Mouse (Mus musculus): Measurements from ENCODE around the gene Pcdh15. TPM values are rescaled to one million over a fixed set of nuclear protein-coding genes. Genes with fewer than 3 reads are reported as not detected.

Pcdh15 gene
- total RNA-seq, 2 experiments from 2014 or later = 12.3 to 12.9 TPM

- DNase-seq (ENCODE audit: low spot score in 2 of 2) = no peak
Measured at GRCm38 (mm10) chr10:73805069-73805468, 705.9 kb downstream of the Pcdh15 start.

- no peak for DNase-seq (ENCODE audit: low spot score in 2 of 2)
Measured at GRCm38 (mm10) chr10:73812311-73812710, 713.2 kb downstream of the Pcdh15 start.

DNA sequence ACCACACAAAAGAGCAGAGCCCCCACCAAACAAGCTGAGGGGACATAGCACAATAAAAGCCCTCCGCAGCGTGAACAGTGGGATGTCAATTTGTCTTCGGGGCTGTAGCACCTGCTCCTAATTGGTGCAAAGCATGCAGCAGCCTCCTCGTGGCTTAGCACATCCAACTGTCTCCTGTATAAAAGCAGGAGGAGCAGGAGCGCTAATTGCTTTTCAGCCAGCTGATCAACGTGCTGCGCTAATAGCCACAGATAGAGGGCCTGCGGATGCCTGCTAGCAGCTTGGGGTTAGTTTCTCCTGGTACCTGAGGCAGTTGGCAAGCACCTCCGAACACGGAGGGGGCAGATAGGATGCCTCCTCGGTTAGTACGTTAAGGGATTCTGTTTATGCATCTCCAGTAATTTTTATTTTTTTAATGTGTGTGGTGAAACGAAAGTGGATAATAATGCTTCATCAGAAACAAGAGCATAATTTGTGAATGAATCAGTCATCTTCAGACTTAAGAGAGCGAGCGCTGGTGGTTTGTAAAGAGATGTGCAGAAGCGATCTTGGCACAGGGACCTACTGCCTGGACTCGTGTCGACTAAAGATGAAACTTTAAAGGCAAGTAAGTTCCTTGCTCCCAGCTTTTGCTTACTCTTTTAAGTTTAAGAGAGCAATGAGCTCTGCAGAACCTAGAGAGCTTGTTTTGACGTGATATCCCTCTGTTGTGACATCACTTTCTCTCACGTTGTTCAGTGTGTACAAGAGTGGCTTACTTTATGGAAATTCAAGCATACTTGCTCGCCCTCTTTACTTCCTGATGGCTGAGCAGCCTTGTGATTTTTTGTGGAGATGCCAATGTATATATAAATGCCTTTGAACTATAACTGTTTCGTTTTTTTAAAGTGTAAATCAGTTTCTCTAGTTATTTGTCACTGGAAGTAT is 722.8 kb downstream of the Pcdh15 start:
- peak; percentile 21 to 44 for DNase-seq (ENCODE audit: low spot score in 2 of 2)

- DNase-seq (ENCODE audit: low spot score in 2 of 2) = no peak
Measured at GRCm38 (mm10) chr10:73823214-73823613, 724.1 kb downstream of the Pcdh15 start.

- DNase-seq (ENCODE audit: low spot score in 2 of 2) = peak; percentile 8 to 18
Measured at GRCm38 (mm10) chr10:73826354-73826753, 727.2 kb downstream of the Pcdh15 start.

DNA sequence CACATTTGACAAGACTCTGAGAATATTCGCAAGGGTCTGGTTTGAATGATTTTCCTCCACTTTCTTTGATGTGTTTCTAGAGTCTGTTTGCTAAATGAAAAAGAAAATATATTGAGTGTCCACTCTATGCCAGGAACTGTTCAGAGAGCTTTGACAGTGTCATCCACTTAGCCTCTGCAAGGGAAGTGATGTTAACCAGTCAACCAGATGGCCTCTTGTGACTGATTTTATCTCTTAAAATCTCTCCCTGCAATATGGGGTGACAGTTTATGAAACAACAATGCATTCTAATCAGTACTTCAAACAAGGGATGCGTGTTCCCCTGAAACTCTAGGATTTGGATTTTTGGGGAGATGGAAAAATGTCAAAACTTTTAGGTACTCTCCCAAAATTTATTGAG is 729.6 kb downstream of the Pcdh15 start:
- no peak for DNase-seq (ENCODE audit: low spot score in 2 of 2)

DNA sequence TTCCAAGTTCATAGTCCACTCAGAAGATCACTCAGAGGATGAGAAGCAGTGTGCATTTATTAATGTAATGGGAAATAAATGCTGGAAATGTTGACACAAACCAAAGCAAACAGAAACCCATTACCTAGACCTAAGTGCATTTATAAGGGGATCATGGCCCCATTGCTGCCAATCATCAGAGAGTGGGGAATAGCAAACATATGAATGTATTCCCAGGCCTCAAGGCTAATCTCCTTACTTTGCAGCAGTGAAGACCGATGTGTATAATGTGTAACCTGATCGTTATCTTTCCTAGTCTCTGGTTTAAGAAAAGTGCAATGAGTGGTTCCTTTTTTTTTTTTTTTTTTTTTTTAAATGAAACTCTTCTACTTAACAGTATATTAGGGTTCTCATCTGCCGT is 745.9 kb downstream of the Pcdh15 start:
- DNase-seq (ENCODE audit: low spot score in 2 of 2) = no peak

- no peak for DNase-seq (ENCODE audit: low spot score in 2 of 2)
Measured at GRCm38 (mm10) chr10:73862181-73862580, 763.0 kb downstream of the Pcdh15 start.

DNA sequence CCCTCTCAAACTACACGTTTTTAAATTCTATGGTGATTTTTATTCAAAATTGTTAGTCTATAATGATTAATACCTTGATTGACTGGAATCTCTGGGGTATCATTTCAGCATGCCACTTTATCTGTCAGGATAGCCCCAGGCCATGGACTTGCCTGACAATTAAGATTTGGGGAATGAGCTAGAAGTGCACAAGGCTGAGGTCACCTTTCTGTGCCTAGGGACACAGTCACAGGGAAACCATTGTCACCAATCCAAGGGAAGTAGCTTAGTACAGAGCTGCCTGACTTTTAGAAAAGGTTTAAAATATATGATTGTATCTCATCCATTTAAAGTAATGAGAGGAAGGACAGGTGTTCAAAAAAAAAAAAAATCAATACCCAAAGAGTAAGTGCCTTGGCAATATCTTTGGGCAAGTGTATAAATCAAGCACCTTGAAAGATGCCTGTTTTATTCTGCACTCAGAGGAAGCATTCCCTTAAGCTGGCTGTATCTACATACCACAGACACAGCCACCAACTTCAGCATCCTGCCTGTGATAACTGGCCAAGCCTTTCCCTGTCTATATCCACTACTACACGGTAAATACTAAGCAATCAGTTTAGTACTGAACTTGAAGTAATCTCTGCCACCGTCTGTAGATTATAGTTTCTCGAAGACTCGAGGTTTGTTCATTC is 779.0 kb downstream of the Pcdh15 start:
- no peak for DNase-seq (ENCODE audit: low spot score in 2 of 2)

DNA sequence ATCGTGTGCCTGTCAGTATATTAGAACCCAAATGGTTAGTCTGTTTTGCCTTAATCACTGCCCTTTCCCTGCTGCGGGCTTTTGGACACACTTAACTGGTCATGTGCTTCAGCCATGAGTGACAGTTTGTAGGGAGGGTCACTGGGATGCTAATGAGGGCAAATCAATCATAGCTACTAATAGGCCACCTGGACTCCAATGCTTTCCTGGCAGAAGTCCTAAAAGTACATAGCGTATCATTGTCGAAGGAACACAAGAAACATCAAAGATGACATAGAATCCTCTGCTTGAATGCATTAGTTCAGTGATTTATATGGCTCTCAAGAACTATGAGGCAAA is 779.6 kb downstream of the Pcdh15 start:
- DNase-seq (ENCODE audit: low spot score in 2 of 2) = no peak

- no peak for DNase-seq (ENCODE audit: low spot score in 2 of 2)
Measured at GRCm38 (mm10) chr10:73887771-73888170, 788.6 kb downstream of the Pcdh15 start.

GRCm38 (mm10) chr10:73892251-73892650 is 793.1 kb downstream of the Pcdh15 start:
- no peak for DNase-seq (ENCODE audit: low spot score in 2 of 2)

GRCm38 (mm10) chr10:73896086-73896607 is 797.0 kb downstream of the Pcdh15 start:
- DNase-seq (ENCODE audit: low spot score in 2 of 2) = peak in 1 of 2 experiments; percentile 23

DNA sequence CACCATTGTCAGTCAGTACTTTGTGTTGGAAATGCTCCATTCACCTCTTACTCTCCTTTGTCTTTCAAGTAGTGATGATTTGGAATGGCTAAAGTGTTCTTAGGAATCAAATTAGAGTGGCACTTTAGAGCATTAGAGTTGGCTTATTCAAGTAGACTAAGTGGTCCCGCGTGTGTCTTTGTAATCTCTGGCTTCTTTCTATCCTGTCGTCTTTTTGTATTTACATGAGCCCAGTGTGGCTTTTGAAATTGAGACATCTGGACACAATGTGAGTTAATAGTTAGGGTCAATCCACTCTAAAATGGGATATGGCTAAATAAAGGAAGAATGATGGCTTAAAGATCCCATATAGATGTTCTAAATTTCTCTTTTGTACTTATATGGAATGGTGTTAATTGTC is 800.0 kb downstream of the Pcdh15 start:
- no peak for DNase-seq (ENCODE audit: low spot score in 2 of 2)

GRCm38 (mm10) chr10:73907626-73908025 is 808.5 kb downstream of the Pcdh15 start:
- no peak for DNase-seq (ENCODE audit: low spot score in 2 of 2)

DNA sequence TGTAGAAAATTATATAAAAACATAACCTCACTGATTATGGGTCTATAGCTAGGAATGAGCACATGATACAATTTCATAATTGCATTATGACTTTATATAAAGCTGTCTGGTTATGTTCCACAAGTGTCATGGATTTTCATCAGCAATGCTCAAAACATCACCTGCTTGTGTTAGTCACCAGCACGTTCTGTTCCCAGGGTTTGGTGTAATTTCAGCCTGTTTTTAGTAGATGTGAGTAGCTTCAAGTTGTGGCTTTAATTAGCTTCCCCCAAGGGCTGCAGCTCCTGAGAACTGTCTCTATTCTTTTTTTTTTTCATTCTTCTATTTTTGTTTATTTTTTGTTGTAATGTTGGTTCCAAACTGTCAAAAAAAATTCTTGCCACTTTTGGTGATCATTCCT is 809.4 kb downstream of the Pcdh15 start:
- DNase-seq (ENCODE audit: low spot score in 2 of 2) = peak in 1 of 2 experiments; percentile 16

GRCm38 (mm10) chr10:73915170-73915569 is 816.0 kb downstream of the Pcdh15 start:
- DNase-seq (ENCODE audit: low spot score in 2 of 2) = no peak

DNA sequence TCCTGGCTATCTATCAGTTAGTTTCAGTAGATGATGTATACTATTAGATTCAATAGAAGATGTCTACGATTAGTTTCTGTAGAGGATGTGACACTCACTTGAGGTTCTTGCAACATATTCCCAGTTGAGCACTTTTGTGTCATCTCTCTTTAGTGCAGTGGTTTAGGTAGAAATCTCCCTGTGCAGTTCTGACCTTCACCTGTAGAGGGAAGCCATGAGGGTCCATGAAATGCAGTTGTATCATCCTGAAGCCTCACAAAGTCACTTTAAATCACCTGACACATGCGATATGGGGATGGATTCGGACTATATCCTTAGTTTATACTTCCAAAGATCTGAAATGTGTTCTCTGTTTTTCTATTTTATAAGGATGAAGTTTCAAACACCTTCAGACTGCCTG is 822.4 kb downstream of the Pcdh15 start:
- DNase-seq (ENCODE audit: low spot score in 2 of 2) = peak in 1 of 2 experiments; percentile 36

- peak in 1 of 2 experiments; percentile 7 for DNase-seq (ENCODE audit: low spot score in 2 of 2)
Measured at GRCm38 (mm10) chr10:73928672-73929071, 829.5 kb downstream of the Pcdh15 start.

- no peak for DNase-seq (ENCODE audit: low spot score in 2 of 2)
Measured at GRCm38 (mm10) chr10:73929718-73930117, 830.6 kb downstream of the Pcdh15 start.

GRCm38 (mm10) chr10:73931185-73931584 is 832.0 kb downstream of the Pcdh15 start:
- DNase-seq (ENCODE audit: low spot score in 2 of 2) = no peak

GRCm38 (mm10) chr10:73931996-73932679 is 833.0 kb downstream of the Pcdh15 start:
- no peak for DNase-seq (ENCODE audit: low spot score in 2 of 2)
